Mouse (Mus musculus): ENCODE measurements at regions not wholly inside any gene's neighbourhood (a gene's known extent, or its start where the extent isn't known, plus 50 kb on each side); places are given as distances from the start of the nearest gene placed in this dataset.

- DNase-seq (ENCODE audit: low spot score) (no peak), ATAC-seq (ENCODE audit: extremely low read depth, insufficient number of reproducible peaks, low FRiP score, poor library complexity, severe bottlenecking) (no peak)
- Histone ChIP-seq H3K27me3 (ENCODE audit: insufficient read depth, low read length) (no peaks in the 10 kb centered on the region), H3K36me3 (replicated peaks) (no peaks in the 10 kb centered on the region), H3K4me1 (ENCODE audit: insufficient read depth, low read depth, low read length) (no peaks in the 10 kb centered on the region), H3K4me3 (ENCODE audit: low read depth, low read length) (no peak overlapping the region), H3K9me3 (replicated peaks) (peaks cover 54% of the 10 kb centered on the region)
- TF ChIP-seq POLR2AphosphoS5 (IDR thresholded peaks at IDR 0.05; ENCODE audit: insufficient replicate concordance, low read depth, low read length) (no peak), TAL1 (conservative IDR thresholded peaks at IDR 0.05; ENCODE audit: low read depth, low read length) (no peak), GATA2 (IDR thresholded peaks at IDR 0.05; ENCODE audit: borderline replicate concordance, low read depth, low read length) (no peak), GATA1 (IDR thresholded peaks at IDR 0.05; ENCODE audit: borderline replicate concordance, low read length) (no peak), CTCF (IDR thresholded peaks at IDR 0.05; ENCODE audit: low read depth, low read length) (no peak)
These were observed 571.8 kb upstream of the Gm19410 start for GRCm38 (mm10) chr8:35193771-35194170.

- Histone ChIP-seq H3K4me3 (ENCODE audit: low read depth, low read length) (no peak overlapping the region), H3K4me1 (ENCODE audit: insufficient read depth, low read depth, low read length) (no peaks in the 10 kb centered on the region), H3K27me3 (ENCODE audit: insufficient read depth, low read length) (no peaks in the 10 kb centered on the region), H3K9me3 (replicated peaks) (peaks cover 40% of the 10 kb centered on the region), H3K36me3 (replicated peaks) (no peaks in the 10 kb centered on the region)
- DNase-seq (ENCODE audit: low spot score) (no peak), ATAC-seq (ENCODE audit: extremely low read depth, insufficient number of reproducible peaks, low FRiP score, poor library complexity, severe bottlenecking) (no peak)
- no peak for TF ChIP-seq TAL1 (conservative IDR thresholded peaks at IDR 0.05; ENCODE audit: low read depth, low read length)
- no peak for TF ChIP-seq POLR2AphosphoS5 (IDR thresholded peaks at IDR 0.05; ENCODE audit: insufficient replicate concordance, low read depth, low read length)
- TF ChIP-seq GATA1 (IDR thresholded peaks at IDR 0.05; ENCODE audit: borderline replicate concordance, low read length), result no peak
- no peak for TF ChIP-seq CTCF (IDR thresholded peaks at IDR 0.05; ENCODE audit: low read depth, low read length)
- no peak for TF ChIP-seq GATA2 (IDR thresholded peaks at IDR 0.05; ENCODE audit: borderline replicate concordance, low read depth, low read length)
These were observed 569.4 kb upstream of the Gm19410 start for GRCm38 (mm10) chr8:35196189-35196588.

GRCm38 (mm10) chr8:35198766-35199165, 566.8 kb upstream of the Gm19410 start:
- Histone ChIP-seq H3K4me1 (ENCODE audit: insufficient read depth, low read depth, low read length) (no peaks in the 10 kb centered on the region), H3K9me3 (replicated peaks) (peaks cover 33% of the 10 kb centered on the region), H3K27me3 (ENCODE audit: insufficient read depth, low read length) (no peaks in the 10 kb centered on the region), H3K4me3 (ENCODE audit: low read depth, low read length) (no peak overlapping the region), H3K36me3 (replicated peaks) (no peaks in the 10 kb centered on the region)
- ATAC-seq (ENCODE audit: extremely low read depth, insufficient number of reproducible peaks, low FRiP score, poor library complexity, severe bottlenecking), result no peak
- TF ChIP-seq CTCF (IDR thresholded peaks at IDR 0.05; ENCODE audit: low read depth, low read length), result no peak
- TF ChIP-seq POLR2AphosphoS5 (IDR thresholded peaks at IDR 0.05; ENCODE audit: insufficient replicate concordance, low read depth, low read length), result no peak
- no peak for TF ChIP-seq GATA2 (IDR thresholded peaks at IDR 0.05; ENCODE audit: borderline replicate concordance, low read depth, low read length)
- no peak for TF ChIP-seq TAL1 (conservative IDR thresholded peaks at IDR 0.05; ENCODE audit: low read depth, low read length)
- no peak for DNase-seq (ENCODE audit: low spot score)

- DNase-seq (ENCODE audit: low spot score), result no peak
- H3K4me3 ChIP-seq (ENCODE audit: low read depth, low read length), result no peak overlapping the region
- no peaks in the 10 kb centered on the region for H3K4me1 ChIP-seq (ENCODE audit: insufficient read depth, low read depth, low read length)
- no peak for ATAC-seq (ENCODE audit: extremely low read depth, insufficient number of reproducible peaks, low FRiP score, poor library complexity, severe bottlenecking)
- no peak for TF ChIP-seq CTCF (IDR thresholded peaks at IDR 0.05; ENCODE audit: low read depth, low read length)
- no peak for TF ChIP-seq GATA2 (IDR thresholded peaks at IDR 0.05; ENCODE audit: borderline replicate concordance, low read depth, low read length)
- TF ChIP-seq POLR2AphosphoS5 (IDR thresholded peaks at IDR 0.05; ENCODE audit: insufficient replicate concordance, low read depth, low read length), result no peak
- no peak for TF ChIP-seq GATA1 (IDR thresholded peaks at IDR 0.05; ENCODE audit: borderline replicate concordance, low read length)
- TF ChIP-seq TAL1 (conservative IDR thresholded peaks at IDR 0.05; ENCODE audit: low read depth, low read length), result no peak
- H3K27me3 ChIP-seq (ENCODE audit: insufficient read depth, low read length), result no peaks in the 10 kb centered on the region
- peaks cover 36% of the 10 kb centered on the region for H3K9me3 ChIP-seq (replicated peaks)
- no peaks in the 10 kb centered on the region for H3K36me3 ChIP-seq (replicated peaks)
These were observed 564.2 kb upstream of the Gm19410 start for GRCm38 (mm10) chr8:35201416-35201815.

GRCm38 (mm10) chr8:35204971-35205370, 560.6 kb upstream of the Gm19410 start:
- ATAC-seq (ENCODE audit: extremely low read depth, insufficient number of reproducible peaks, low FRiP score, poor library complexity, severe bottlenecking) (no peak), DNase-seq (ENCODE audit: low spot score) (no peak)
- TF ChIP-seq CTCF (IDR thresholded peaks at IDR 0.05; ENCODE audit: low read depth, low read length) (no peak), GATA1 (IDR thresholded peaks at IDR 0.05; ENCODE audit: borderline replicate concordance, low read length) (no peak), GATA2 (IDR thresholded peaks at IDR 0.05; ENCODE audit: borderline replicate concordance, low read depth, low read length) (no peak), TAL1 (conservative IDR thresholded peaks at IDR 0.05; ENCODE audit: low read depth, low read length) (no peak), POLR2AphosphoS5 (IDR thresholded peaks at IDR 0.05; ENCODE audit: insufficient replicate concordance, low read depth, low read length) (no peak)

DNA sequence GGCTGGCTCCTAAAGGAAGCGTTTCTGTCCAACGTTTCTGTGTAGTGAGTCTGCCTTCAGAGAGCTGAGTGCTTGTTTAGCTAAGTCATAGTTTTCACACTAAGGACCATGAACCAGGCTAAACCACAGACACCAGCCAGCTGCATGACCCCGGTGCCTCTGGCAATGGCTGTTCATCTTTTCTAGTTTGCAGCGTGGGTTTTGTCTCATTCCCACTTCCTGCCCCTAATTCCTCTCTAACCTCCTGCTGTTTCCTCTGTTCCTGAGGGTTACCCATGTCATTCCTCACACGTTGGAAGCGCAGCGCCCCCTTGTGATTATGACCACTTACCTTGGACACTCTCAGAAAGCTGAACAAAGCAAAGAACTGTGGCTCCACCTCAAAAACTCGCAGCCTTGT, 560.1 kb upstream of the Gm19410 start:
- no peaks in the 10 kb centered on the region for H3K36me3 ChIP-seq (replicated peaks)
- TF ChIP-seq POLR2AphosphoS5 (IDR thresholded peaks at IDR 0.05; ENCODE audit: insufficient replicate concordance, low read depth, low read length) (no peak), TAL1 (conservative IDR thresholded peaks at IDR 0.05; ENCODE audit: low read depth, low read length) (no peak), GATA1 (IDR thresholded peaks at IDR 0.05; ENCODE audit: borderline replicate concordance, low read length) (no peak), GATA2 (IDR thresholded peaks at IDR 0.05; ENCODE audit: borderline replicate concordance, low read depth, low read length) (no peak), CTCF (IDR thresholded peaks at IDR 0.05; ENCODE audit: low read depth, low read length) (no peak)
- no peak overlapping the region for H3K4me3 ChIP-seq (ENCODE audit: low read depth, low read length)
- no peak for DNase-seq (ENCODE audit: low spot score)
- no peak for ATAC-seq (ENCODE audit: extremely low read depth, insufficient number of reproducible peaks, low FRiP score, poor library complexity, severe bottlenecking)
- no peaks in the 10 kb centered on the region for H3K27me3 ChIP-seq (ENCODE audit: insufficient read depth, low read length)
- peaks cover 40% of the 10 kb centered on the region for H3K9me3 ChIP-seq (replicated peaks)
- no peaks in the 10 kb centered on the region for H3K4me1 ChIP-seq (ENCODE audit: insufficient read depth, low read depth, low read length)

More at GRCm38 (mm10) chr8:35204971-35205370, 560.6 kb upstream of the Gm19410 start:
- Histone ChIP-seq H3K36me3 (replicated peaks) (no peaks in the 10 kb centered on the region), H3K4me1 (ENCODE audit: insufficient read depth, low read depth, low read length) (no peaks in the 10 kb centered on the region), H3K27me3 (ENCODE audit: insufficient read depth, low read length) (no peaks in the 10 kb centered on the region), H3K4me3 (ENCODE audit: low read depth, low read length) (no peak overlapping the region), H3K9me3 (replicated peaks) (peaks cover 39% of the 10 kb centered on the region)

Measured in G1E (cell line).